Mouse (Mus musculus) spleen, adult 2 months (tissue): ENCODE measurements at regions not wholly inside any gene's neighbourhood (a gene's known extent, or its start where the extent isn't known, plus 50 kb on each side); places are given as distances from the start of the nearest gene placed in this dataset.

ENCODE experiments used
- CTCF ChIP-seq: fragments of 200-500 bp; IDR thresholded peaks from 2 replicates; pipeline ENCODE4 v1.5.1; 2011; ENCODE audit warnings: mild to moderate bottlenecking, inconsistent platforms; ENCODE audit not compliant: insufficient read depth, insufficient read length, insufficient replicate concordance; ENCODE audit errors: extremely low read depth
- POLR2A ChIP-seq: fragments of 200-500 bp; IDR thresholded peaks from 2 replicates; pipeline ENCODE4 v1.6.1; 2011; ENCODE audit warnings: low read depth, low read length, inconsistent platforms

DNA sequence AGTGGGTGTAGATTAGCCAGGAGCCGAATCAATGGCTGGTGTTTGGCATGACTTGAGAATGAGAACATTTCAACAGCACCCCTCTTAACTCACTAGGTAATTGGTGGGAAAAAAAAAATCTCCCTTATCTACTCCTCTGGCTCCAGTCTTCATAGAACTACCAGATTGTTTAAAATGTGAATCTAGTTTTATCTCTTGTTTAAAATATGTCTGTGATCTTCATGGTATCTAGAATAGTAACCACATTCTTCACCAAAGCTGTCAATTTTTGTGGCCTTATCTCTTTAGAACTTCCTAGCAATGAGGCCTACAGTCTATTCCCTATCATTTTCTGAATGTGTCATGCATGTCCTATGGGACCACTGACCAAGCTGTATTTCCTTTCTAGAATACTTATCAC lies 134.4 kb upstream of the Atp2b1 start:
- no peak for TF ChIP-seq POLR2A
- TF ChIP-seq CTCF = no peak
